Mouse (Mus musculus) cerebellum, adult 2 months (tissue): Measurements from ENCODE around the gene Cdc42ep1. TPM values are rescaled to one million over a fixed set of nuclear protein-coding genes. Genes with fewer than 3 reads are reported as not detected.
A peak's percentile ranks its signal among the peaks of the same experiment; 100 is the strongest.

Experiments
- DNase-seq, 2 experiments: peaks; one replicate each; pipeline ENCODE4 v3.0.0; 2021
- H3K27ac ChIP-seq: fragments of 200-500 bp; 2 replicates; pipeline ENCODE4 v1.5.1; 2012; ENCODE audit warnings: low read length, control low read depth, inconsistent platforms; ENCODE audit not compliant: insufficient read depth
- H3K27me3 ChIP-seq: fragments of 200-500 bp; 2 replicates; pipeline ENCODE4 v1.6.1; 2012; ENCODE audit warnings: inconsistent platforms, mild to moderate bottlenecking, low read length, moderate library complexity; ENCODE audit not compliant: control insufficient read depth, insufficient read depth
- H3K4me1 ChIP-seq: fragments of 200-500 bp; 2 replicates; pipeline ENCODE4 v1.6.1; 2011; ENCODE audit warnings: low read length; ENCODE audit not compliant: control insufficient read depth, insufficient read depth
- H3K4me3 ChIP-seq: fragments of 200-500 bp; replicated peaks from 2 replicates; pipeline ENCODE3; 2011; ENCODE audit warnings: mild to moderate bottlenecking, low read depth, low read length, control low read depth; ENCODE audit not compliant: insufficient read depth
- CTCF ChIP-seq: fragments of 200-500 bp; IDR thresholded peaks from 2 replicates; pipeline ENCODE4 v1.5.1; 2011; ENCODE audit warnings: low read depth, mild to moderate bottlenecking, control low read depth, low read length, moderate library complexity, borderline replicate concordance; ENCODE audit not compliant: insufficient read depth
- POLR2A ChIP-seq: fragments of 200-500 bp; IDR thresholded peaks from 2 replicates; pipeline ENCODE4 v1.6.1; 2011; ENCODE audit warnings: low read length, control low read depth, borderline replicate concordance; ENCODE audit not compliant: insufficient read depth
- WGBS: fragments of 180-500 bp; shearing (Covaris S2); methylation state at CpG from one replicate; pipeline ENCODE4 v1.1.7; 2018; 5-methylcytosine and 5-hydroxymethylcytosine counted together
- polyA plus RNA-seq: library from polyadenylated mRNA; depleted of rRNA; stranded (reverse); fragments of >200 nt; gene quantifications from 2 replicates; pipeline ENCODE4 v1.2.3, GENCODE M21; 2012

Cdc42ep1 gene
- polyA plus RNA-seq, 1 experiment: 77.3 TPM

GRCm38 (mm10) chr15:78810146-78810545 is 32.3 kb upstream of the Cdc42ep1 start:
- TF ChIP-seq POLR2A (no peak), CTCF (no peak)
- DNase-seq: no peak
- Histone ChIP-seq H3K4me1 (peaks cover 6% of the 10 kb centered on the region), H3K27me3 (no peaks in the 10 kb centered on the region), H3K27ac (no peak overlapping the region), H3K4me3 (no peak overlapping the region)
- 47% methylated on average over 9 of the region's 9 CpGs for WGBS

DNA sequence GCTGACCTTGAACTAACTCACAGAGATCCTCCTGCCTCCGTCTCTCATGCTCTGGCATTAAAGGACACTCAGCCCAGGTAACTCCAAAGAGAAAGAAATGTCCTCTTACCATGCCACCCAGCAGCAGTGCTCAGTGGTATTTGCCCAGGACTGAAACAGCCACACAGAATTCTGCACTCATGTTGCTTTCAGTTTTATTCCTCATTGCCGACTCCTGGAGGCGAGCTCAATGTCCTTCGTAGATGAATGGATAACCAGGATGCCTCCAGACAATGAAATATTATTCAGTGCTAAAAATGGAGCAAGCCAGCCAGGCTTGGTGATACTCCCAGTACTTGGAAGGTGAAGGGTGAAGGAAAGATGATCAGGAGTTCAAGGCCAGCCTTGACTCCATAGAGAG is 28.8 kb upstream of the Cdc42ep1 start:
- WGBS: 82% methylated on average over 4 of the region's 4 CpGs
- DNase-seq: no peak
- no peak overlapping the region for H3K4me3 ChIP-seq
- H3K27me3 ChIP-seq: no peaks in the 10 kb centered on the region
- TF ChIP-seq CTCF (no peak), POLR2A (no peak)
- no peak overlapping the region for H3K27ac ChIP-seq
- no peaks in the 10 kb centered on the region for H3K4me1 ChIP-seq

DNA sequence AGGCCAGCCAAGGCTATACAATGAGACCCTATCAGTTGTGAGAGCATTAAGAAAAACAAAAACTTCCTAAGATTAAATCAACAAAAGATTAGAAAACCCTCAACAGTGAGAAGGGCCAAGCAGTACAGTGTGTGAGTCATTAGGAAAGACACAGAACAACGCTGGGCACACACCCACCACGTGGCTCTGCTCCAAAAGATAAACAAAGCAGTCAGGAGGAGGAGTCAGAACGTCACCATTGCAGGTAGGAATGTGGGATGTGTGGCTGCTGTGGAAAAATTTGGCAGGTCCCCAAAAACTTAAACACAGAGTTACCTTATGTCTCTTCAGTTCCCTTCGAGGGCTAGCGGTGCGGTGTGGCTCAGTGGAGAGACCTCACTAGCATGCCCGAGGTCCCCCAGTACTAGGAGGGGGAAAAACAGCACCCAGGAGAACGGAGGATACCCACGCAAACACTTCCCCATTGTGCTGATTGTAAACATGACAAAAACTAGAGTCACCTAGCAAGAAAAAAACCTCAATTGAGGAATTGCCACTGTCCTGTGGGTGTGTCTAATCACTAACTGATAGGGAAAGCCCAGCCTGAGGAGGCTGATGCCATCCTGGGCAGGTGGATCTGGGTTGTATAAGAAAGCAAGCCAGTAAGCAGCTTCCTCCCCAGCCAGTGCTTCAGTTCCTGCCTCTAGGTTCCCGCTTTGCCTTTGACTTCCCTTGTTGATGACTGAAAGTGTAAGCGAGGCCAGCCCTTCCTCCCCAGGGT is 26.9 kb upstream of the Cdc42ep1 start:
- DNase-seq: no peak
- Histone ChIP-seq H3K4me3 (no peak overlapping the region), H3K27ac (no peak overlapping the region), H3K27me3 (no peaks in the 10 kb centered on the region; the same call in 1 of the 2 replicates), H3K4me1 (no peaks in the 10 kb centered on the region)
- TF ChIP-seq POLR2A (no peak), CTCF (no peak)
- 67% methylated on average over 11 of the region's 11 CpGs for WGBS

GRCm38 (mm10) chr15:78816074-78816391 is 26.4 kb upstream of the Cdc42ep1 start:
- DNase-seq: no peak
- 85% methylated on average over 6 of the region's 6 CpGs for WGBS
- no peak overlapping the region for H3K4me3 ChIP-seq
- no peaks in the 10 kb centered on the region for H3K4me1 ChIP-seq
- no peak overlapping the region for H3K27ac ChIP-seq
- no peaks in the 10 kb centered on the region; the same call in 1 of the 2 replicates for H3K27me3 ChIP-seq
- TF ChIP-seq POLR2A (no peak), CTCF (no peak)

DNA sequence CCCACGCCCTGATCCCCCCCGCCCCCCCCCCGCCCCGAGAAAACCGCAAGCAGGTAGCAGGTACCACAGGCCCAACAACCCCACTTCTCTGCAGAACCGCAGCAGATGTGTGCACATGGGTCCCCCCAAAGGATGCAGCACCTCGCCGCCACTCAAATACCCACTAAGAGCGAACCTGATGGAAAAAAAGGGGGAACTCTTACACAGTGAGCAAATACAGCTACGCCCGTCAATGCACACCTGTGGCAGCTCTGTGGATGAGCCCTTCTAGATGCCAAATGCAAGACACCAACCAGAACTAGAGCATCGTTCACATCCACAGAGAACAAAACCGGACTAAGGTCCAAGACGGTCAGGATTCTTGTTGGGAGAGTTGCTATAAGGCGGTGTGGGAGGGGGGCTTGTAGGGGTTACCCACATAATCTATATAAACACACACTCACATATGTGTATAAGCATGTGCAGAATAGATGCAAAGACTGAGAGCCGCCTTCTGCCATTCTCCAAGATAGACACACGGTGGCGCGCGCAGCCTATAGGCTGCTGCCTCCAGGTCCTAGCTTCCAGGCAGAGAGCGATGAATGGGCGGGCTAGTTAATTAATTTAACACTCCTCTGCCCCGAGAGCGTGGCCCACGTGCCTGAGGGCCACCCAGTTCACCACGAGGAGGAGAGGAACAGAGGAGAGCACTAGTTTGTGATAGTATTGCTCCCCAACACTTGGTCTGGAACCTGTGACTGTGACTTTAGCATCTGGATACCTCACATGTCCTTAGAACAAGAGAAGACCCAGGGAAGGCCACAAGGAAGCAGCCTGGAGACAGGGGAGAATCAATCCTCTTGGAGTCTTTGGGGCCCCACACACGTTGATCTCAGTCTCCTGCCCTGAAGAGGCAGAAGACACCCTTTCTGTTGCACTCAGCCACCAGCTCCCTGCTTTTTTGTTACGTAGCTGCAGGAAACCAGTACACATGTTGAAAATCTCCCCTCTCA is 15.9 kb upstream of the Cdc42ep1 start:
- no peak overlapping the region for H3K4me3 ChIP-seq
- no peaks in the 10 kb centered on the region for H3K4me1 ChIP-seq
- peak; percentile 68 to 71 for DNase-seq
- 20% methylated on average over 28 of the region's 28 CpGs for WGBS
- no peaks in the 10 kb centered on the region for H3K27me3 ChIP-seq
- no peak overlapping the region for H3K27ac ChIP-seq
- TF ChIP-seq CTCF: peak; percentile 94
- no peak for TF ChIP-seq POLR2A

GRCm38 (mm10) chr15:78828315-78828714 is 14.1 kb upstream of the Cdc42ep1 start:
- no peak overlapping the region for H3K27ac ChIP-seq
- DNase-seq: no peak
- no peak for TF ChIP-seq CTCF
- no peak for TF ChIP-seq POLR2A
- no peaks in the 10 kb centered on the region for H3K27me3 ChIP-seq
- H3K4me3 ChIP-seq: no peak overlapping the region
- peaks cover 5% of the 10 kb centered on the region for H3K4me1 ChIP-seq
- 34% methylated on average over 5 of the region's 5 CpGs for WGBS

- Histone ChIP-seq H3K4me1 (peaks cover 6% of the 10 kb centered on the region), H3K4me3 (no peak overlapping the region), H3K27me3 (no peaks in the 10 kb centered on the region), H3K27ac (no peak overlapping the region)
- no peak for DNase-seq
- WGBS: 97% methylated on average over 1 of the region's 1 CpGs
- TF ChIP-seq CTCF (no peak), POLR2A (no peak)
Observed at GRCm38 (mm10) chr15:78829636-78830035, 12.8 kb upstream of the Cdc42ep1 start.
